Mouse (Mus musculus) limb, embryonic 13.5 days (tissue): ENCODE data around the gene Stab1. TPM values are rescaled to one million over a fixed set of nuclear protein-coding genes. Genes with fewer than 3 reads are reported as not detected.

ENCODE experiments used
- ATAC-seq: fragments of 200-750 bp; cut with Nextera tagmentation; 2 replicates; pipeline ENCODE4 v1.8.0; 2017; ENCODE audit warnings: low read depth, moderate number of reproducible peaks, moderate TSS enrichment; ENCODE audit not compliant: low FRiP score
- H3K27ac ChIP-seq: fragments of 300-500 bp; sonication (generic); 2 replicates; pipeline ENCODE4 v1.5.1; 2015; ENCODE audit warnings: inconsistent platforms, mild to moderate bottlenecking, moderate library complexity
- H3K27me3 ChIP-seq: fragments of 300-500 bp; sonication (generic); 2 replicates; pipeline ENCODE4 v1.6.1; 2015; ENCODE audit warnings: mild to moderate bottlenecking, inconsistent platforms
- H3K36me3 ChIP-seq: fragments of 300-500 bp; sonication (generic); 2 replicates; pipeline ENCODE4 v1.6.1; 2015; ENCODE audit warnings: inconsistent platforms, mild to moderate bottlenecking, moderate library complexity
- H3K4me1 ChIP-seq: fragments of 300-500 bp; sonication (generic); 2 replicates; pipeline ENCODE4 v1.6.1; 2015; ENCODE audit warnings: inconsistent platforms
- H3K4me2 ChIP-seq: fragments of 300-500 bp; sonication (generic); replicated peaks from 2 replicates; pipeline ENCODE4 v1.6.1; 2015; ENCODE audit warnings: inconsistent platforms, mild to moderate bottlenecking, moderate library complexity
- H3K4me3 ChIP-seq: fragments of 300-500 bp; sonication (generic); 2 replicates; pipeline ENCODE4 v1.5.1; 2015; ENCODE audit warnings: moderate library complexity, mild to moderate bottlenecking, inconsistent platforms
- H3K9ac ChIP-seq: fragments of 300-500 bp; sonication (generic); 2 replicates; pipeline ENCODE4 v1.6.1; 2015; ENCODE audit warnings: mild to moderate bottlenecking, inconsistent platforms
- H3K9me3 ChIP-seq: fragments of 300-500 bp; sonication (generic); 2 replicates; pipeline ENCODE4 v1.6.1; 2016; ENCODE audit warnings: inconsistent platforms
- WGBS: fragments of 180-500 bp; shearing (Covaris S2); methylation state at CpG from one replicate; pipeline ENCODE4 v1.1.7; 2015; 5-methylcytosine and 5-hydroxymethylcytosine counted together
- polyA plus RNA-seq: library from polyadenylated mRNA; unstranded; fragments of >200 nt; fragmentation: Nextera tagmentation; extraction: Ambion mirVana; gene quantifications from 2 replicates; pipeline ENCODE4 v1.2.1, GENCODE M21; 2015

The Stab1 gene
- polyA plus RNA-seq, 1 experiment from 2014 or later, result 29.4 TPM

GRCm38 (mm10) chr14:31193791-31194190 lies 25.4 kb upstream of the Stab1 start:
- WGBS, result 84% methylated on average over 7 of the region's 7 CpGs
- no peaks in the 10 kb centered on the region for H3K27me3 ChIP-seq
- no peak overlapping the region for H3K4me3 ChIP-seq
- H3K4me2 ChIP-seq, result no peak overlapping the region
- H3K9me3 ChIP-seq, result no peaks in the 10 kb centered on the region
- H3K27ac ChIP-seq, result no peak overlapping the region
- H3K9ac ChIP-seq, result no peak overlapping the region
- no peak for ATAC-seq
- H3K36me3 ChIP-seq, result peaks cover 96% of the 10 kb centered on the region
- H3K4me1 ChIP-seq, result no peaks in the 10 kb centered on the region

GRCm38 (mm10) chr14:31191936-31192335 lies 23.5 kb upstream of the Stab1 start:
- no peak overlapping the region for H3K4me2 ChIP-seq
- 76% methylated on average over 2 of the region's 2 CpGs for WGBS
- H3K9me3 ChIP-seq, result no peaks in the 10 kb centered on the region
- no peaks in the 10 kb centered on the region for H3K27me3 ChIP-seq
- H3K27ac ChIP-seq, result no peak overlapping the region
- H3K4me1 ChIP-seq, result no peaks in the 10 kb centered on the region
- H3K9ac ChIP-seq, result no peak overlapping the region
- H3K36me3 ChIP-seq, result peaks cover 98% of the 10 kb centered on the region
- H3K4me3 ChIP-seq, result no peak overlapping the region
- no peak for ATAC-seq

GRCm38 (mm10) chr14:31189348-31189747 lies 20.9 kb upstream of the Stab1 start:
- H3K27ac ChIP-seq, result no peak overlapping the region
- H3K36me3 ChIP-seq, result peaks cover 100% of the 10 kb centered on the region
- H3K9ac ChIP-seq, result no peak overlapping the region
- no peaks in the 10 kb centered on the region for H3K4me1 ChIP-seq
- H3K4me3 ChIP-seq, result no peak overlapping the region
- no peaks in the 10 kb centered on the region for H3K27me3 ChIP-seq
- H3K4me2 ChIP-seq, result no peak overlapping the region
- H3K9me3 ChIP-seq, result no peaks in the 10 kb centered on the region
- no peak for ATAC-seq
- 88% methylated on average over 3 of the region's 3 CpGs for WGBS

- no peaks in the 10 kb centered on the region for H3K27me3 ChIP-seq
- H3K4me2 ChIP-seq, result no peak overlapping the region
- H3K4me1 ChIP-seq, result no peaks in the 10 kb centered on the region
- H3K9ac ChIP-seq, result no peak overlapping the region
- H3K27ac ChIP-seq, result no peak overlapping the region
- 87% methylated on average over 6 of the region's 6 CpGs for WGBS
- ATAC-seq, result no peak
- no peaks in the 10 kb centered on the region for H3K9me3 ChIP-seq
- H3K36me3 ChIP-seq, result peaks cover 100% of the 10 kb centered on the region
- no peak overlapping the region for H3K4me3 ChIP-seq
These were observed 20.3 kb upstream of the Stab1 start for GRCm38 (mm10) chr14:31188771-31189181.

GRCm38 (mm10) chr14:31186656-31187055 lies 18.2 kb upstream of the Stab1 start:
- H3K4me1 ChIP-seq, result no peaks in the 10 kb centered on the region
- ATAC-seq, result no peak
- WGBS, result 84% methylated on average over 4 of the region's 4 CpGs

GRCm38 (mm10) chr14:31184195-31184594 lies 15.8 kb upstream of the Stab1 start:
- Histone ChIP-seq H3K4me3 (no peak overlapping the region), H3K36me3 (peaks cover 100% of the 10 kb centered on the region), H3K27me3 (no peaks in the 10 kb centered on the region), H3K4me2 (no peak overlapping the region), H3K27ac (no peak overlapping the region), H3K4me1 (no peaks in the 10 kb centered on the region), H3K9me3 (no peaks in the 10 kb centered on the region), H3K9ac (no peak overlapping the region)
- ATAC-seq, result no peak
- WGBS, result 94% methylated on average over 12 of the region's 12 CpGs

More at GRCm38 (mm10) chr14:31186656-31187055, 18.2 kb upstream of the Stab1 start:
- H3K9ac ChIP-seq, result no peak overlapping the region
- H3K4me2 ChIP-seq, result no peak overlapping the region
- no peaks in the 10 kb centered on the region for H3K9me3 ChIP-seq
- H3K36me3 ChIP-seq, result peaks cover 100% of the 10 kb centered on the region
- H3K4me3 ChIP-seq, result no peak overlapping the region
- H3K27ac ChIP-seq, result no peak overlapping the region
- no peaks in the 10 kb centered on the region for H3K27me3 ChIP-seq

- Histone ChIP-seq H3K27ac (no peak overlapping the region), H3K4me1 (no peaks in the 10 kb centered on the region), H3K4me3 (no peak overlapping the region), H3K4me2 (no peak overlapping the region), H3K9me3 (no peaks in the 10 kb centered on the region), H3K36me3 (peaks cover 100% of the 10 kb centered on the region), H3K27me3 (no peaks in the 10 kb centered on the region), H3K9ac (no peak overlapping the region)
- ATAC-seq, result no peak
- WGBS, result 92% methylated on average over 5 of the region's 5 CpGs
These were observed 15.1 kb upstream of the Stab1 start for GRCm38 (mm10) chr14:31183541-31183940.

- Histone ChIP-seq H3K9me3 (no peaks in the 10 kb centered on the region), H3K4me2 (no peak overlapping the region), H3K4me1 (no peaks in the 10 kb centered on the region), H3K9ac (no peak overlapping the region), H3K36me3 (peaks cover 98% of the 10 kb centered on the region), H3K4me3 (no peak overlapping the region), H3K27me3 (no peaks in the 10 kb centered on the region), H3K27ac (no peak overlapping the region)
- no peak for ATAC-seq
- WGBS, result 66% methylated on average over 2 of the region's 2 CpGs
These were observed 14.4 kb upstream of the Stab1 start for GRCm38 (mm10) chr14:31182786-31183290.

- no peaks in the 10 kb centered on the region for H3K4me1 ChIP-seq
- 78% methylated on average over 4 of the region's 4 CpGs for WGBS
- no peaks in the 10 kb centered on the region for H3K27me3 ChIP-seq
- no peaks in the 10 kb centered on the region for H3K9me3 ChIP-seq
- no peak overlapping the region for H3K4me2 ChIP-seq
- H3K36me3 ChIP-seq, result peaks cover 98% of the 10 kb centered on the region
- H3K9ac ChIP-seq, result no peak overlapping the region
- H3K4me3 ChIP-seq, result no peak overlapping the region
- no peak for ATAC-seq
- no peak overlapping the region for H3K27ac ChIP-seq
These were observed 13.1 kb upstream of the Stab1 start for GRCm38 (mm10) chr14:31181512-31181911.

GRCm38 (mm10) chr14:31179677-31180365 lies 11.4 kb upstream of the Stab1 start:
- Histone ChIP-seq H3K4me2 (no peak overlapping the region), H3K36me3 (peaks cover 98% of the 10 kb centered on the region), H3K4me1 (no peaks in the 10 kb centered on the region), H3K9ac (no peak overlapping the region), H3K4me3 (no peak overlapping the region), H3K27ac (no peak overlapping the region), H3K27me3 (no peaks in the 10 kb centered on the region), H3K9me3 (no peaks in the 10 kb centered on the region)
- 93% methylated on average over 12 of the region's 12 CpGs for WGBS
- no peak for ATAC-seq

GRCm38 (mm10) chr14:31177715-31178114 lies 9.3 kb upstream of the Stab1 start:
- no peak for ATAC-seq
- H3K27ac ChIP-seq, result no peak overlapping the region
- H3K27me3 ChIP-seq, result no peaks in the 10 kb centered on the region
- H3K4me2 ChIP-seq, result no peak overlapping the region
- no peaks in the 10 kb centered on the region for H3K4me1 ChIP-seq
- H3K9me3 ChIP-seq, result no peaks in the 10 kb centered on the region
- WGBS, result 96% methylated on average over 5 of the region's 5 CpGs
- no peak overlapping the region for H3K9ac ChIP-seq
- H3K36me3 ChIP-seq, result peaks cover 98% of the 10 kb centered on the region
- H3K4me3 ChIP-seq, result no peak overlapping the region

- peaks cover 98% of the 10 kb centered on the region for H3K36me3 ChIP-seq
- H3K4me2 ChIP-seq, result no peak overlapping the region
- 90% methylated on average over 16 of the region's 16 CpGs for WGBS
- no peaks in the 10 kb centered on the region for H3K4me1 ChIP-seq
- H3K27me3 ChIP-seq, result no peaks in the 10 kb centered on the region
- no peak overlapping the region for H3K4me3 ChIP-seq
- no peak overlapping the region for H3K27ac ChIP-seq
- no peaks in the 10 kb centered on the region for H3K9me3 ChIP-seq
- ATAC-seq, result no peak
- no peak overlapping the region for H3K9ac ChIP-seq
These were observed 8.8 kb upstream of the Stab1 start for GRCm38 (mm10) chr14:31177287-31177686.

GRCm38 (mm10) chr14:31173537-31173936 lies 5.1 kb upstream of the Stab1 start:
- Histone ChIP-seq H3K9me3 (no peaks in the 10 kb centered on the region), H3K27me3 (no peaks in the 10 kb centered on the region), H3K9ac (no peak overlapping the region), H3K4me3 (no peak overlapping the region), H3K4me1 (peaks cover 4% of the 10 kb centered on the region; the same call in 1 of the 2 replicates), H3K36me3 (peaks cover 86% of the 10 kb centered on the region), H3K4me2 (no peak overlapping the region), H3K27ac (no peak overlapping the region)
- WGBS, result 88% methylated on average over 7 of the region's 7 CpGs
- ATAC-seq, result no peak
